Mouse (Mus musculus): ENCODE measurements around the gene 1700037H04Rik. TPM values are rescaled to one million over a fixed set of nuclear protein-coding genes. Genes with fewer than 3 reads are reported as not detected.
A peak's percentile ranks its signal among the peaks of the same experiment; 100 is the strongest.

The 1700037H04Rik gene
- 135 and 147 TPM in 2 replicates for polyA plus RNA-seq (2015; fragmentation: Nextera tagmentation; extraction: Ambion mirVana)

DNA sequence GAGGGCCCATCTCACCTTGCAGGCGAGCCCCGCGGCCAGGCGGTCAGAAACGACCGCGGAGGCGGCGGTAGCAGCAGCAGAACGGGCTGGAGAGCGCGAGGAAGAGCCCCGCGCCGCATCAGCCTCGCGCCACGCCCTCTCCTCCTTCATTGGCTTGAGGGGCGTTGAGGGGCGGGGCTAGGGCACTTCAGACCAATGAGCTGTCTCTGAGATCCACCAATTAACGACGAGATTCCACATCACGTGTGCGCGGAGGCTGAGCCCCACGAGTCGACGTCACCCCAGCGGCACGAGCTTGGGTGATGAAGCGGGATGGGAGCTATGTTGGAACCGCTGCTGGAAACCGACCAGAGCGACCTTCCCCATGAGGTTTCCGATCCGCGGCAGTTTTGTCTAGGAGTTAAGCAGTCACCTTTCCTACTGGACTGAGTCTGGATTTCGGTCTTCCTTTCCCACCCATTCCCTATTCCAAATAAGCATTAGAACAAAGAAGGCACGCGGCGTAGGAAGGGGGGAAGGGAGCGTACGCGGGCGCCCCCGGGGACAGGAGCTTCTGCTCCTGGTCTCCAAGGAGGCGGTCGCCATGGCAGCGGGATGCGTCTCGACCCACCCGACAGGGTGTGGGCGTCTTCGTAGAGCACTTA, at the start of gene 1700037H04Rik:
Gene 1700037H04Rik (minus strand): TSS at position 144 of the 644 bp plus-strand sequence.
- peaks cover 50% of the 10 kb centered on the region for H3K4me1 ChIP-seq (replicated peaks)
- peak within 1 kb of the TSS; percentile 81 for H3K4me3 ChIP-seq (replicated peaks)
- peaks cover 12% of the 10 kb centered on the region for H3K27me3 ChIP-seq
- H3K9me3 ChIP-seq (replicated peaks): no peaks in the 10 kb centered on the region
- under 1% methylated on average over 54 of the region's 54 CpGs for WGBS (ENCODE audit: insufficient replicate concordance)
- H3K36me3 ChIP-seq (replicated peaks): peaks cover 20% of the 10 kb centered on the region
- ATAC-seq (ENCODE audit: insufficient read depth): peak; percentile 93
- peak within 1 kb of the TSS; percentile 96 for H3K4me2 ChIP-seq
- H3K9ac ChIP-seq: peak within 1 kb of the TSS; percentile 94
- peak within 1 kb of the TSS; percentile 96 for H3K27ac ChIP-seq (replicated peaks)

DNA sequence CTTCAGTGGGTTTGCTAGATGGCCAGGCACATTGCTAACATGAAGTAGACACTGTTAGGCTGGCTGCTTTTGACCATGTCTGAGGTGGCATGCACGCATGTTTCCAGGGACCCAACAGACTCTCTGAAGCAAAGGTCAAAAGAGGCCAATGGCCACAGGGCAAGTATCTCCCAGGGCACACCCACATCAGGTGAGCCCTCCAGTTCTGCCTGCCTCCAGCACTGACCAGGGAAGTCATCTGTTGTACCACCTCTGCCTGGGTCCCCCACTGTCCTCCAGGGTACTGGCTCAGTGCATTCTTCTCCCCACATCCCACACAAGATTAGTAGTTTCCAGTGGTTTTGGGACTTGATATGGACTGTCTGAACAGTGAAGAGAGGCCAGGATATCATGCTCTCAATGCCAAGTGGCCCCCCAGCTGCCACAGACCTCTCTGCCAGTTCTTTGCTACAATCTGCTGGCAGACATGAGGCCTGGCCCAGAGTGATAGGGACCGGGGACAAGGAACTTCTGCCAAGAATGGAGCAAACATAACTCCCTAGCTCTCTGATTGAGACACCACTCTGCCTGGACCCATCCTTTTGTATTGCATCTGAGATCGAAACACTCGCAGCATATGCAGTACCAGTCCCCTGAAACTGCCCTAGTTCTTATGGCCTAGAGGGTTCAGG, 49.4 kb upstream of the 1700037H04Rik start:
- Histone ChIP-seq H3K27ac (replicated peaks) (peak overlapping the region; percentile 93), H3K9me3 (replicated peaks) (no peaks in the 10 kb centered on the region), H3K27me3 (no peaks in the 10 kb centered on the region), H3K4me3 (replicated peaks) (peak overlapping the region; percentile 71), H3K9ac (peak overlapping the region; percentile 79), H3K36me3 (replicated peaks) (peaks cover 16% of the 10 kb centered on the region), H3K4me1 (replicated peaks) (peaks cover 92% of the 10 kb centered on the region), H3K4me2 (peak overlapping the region; percentile 87)
- 55% methylated on average over 4 of the region's 4 CpGs for WGBS (ENCODE audit: insufficient replicate concordance)
- ATAC-seq (ENCODE audit: insufficient read depth): peak; percentile 3; the same call in 1 of the 2 replicates

DNA sequence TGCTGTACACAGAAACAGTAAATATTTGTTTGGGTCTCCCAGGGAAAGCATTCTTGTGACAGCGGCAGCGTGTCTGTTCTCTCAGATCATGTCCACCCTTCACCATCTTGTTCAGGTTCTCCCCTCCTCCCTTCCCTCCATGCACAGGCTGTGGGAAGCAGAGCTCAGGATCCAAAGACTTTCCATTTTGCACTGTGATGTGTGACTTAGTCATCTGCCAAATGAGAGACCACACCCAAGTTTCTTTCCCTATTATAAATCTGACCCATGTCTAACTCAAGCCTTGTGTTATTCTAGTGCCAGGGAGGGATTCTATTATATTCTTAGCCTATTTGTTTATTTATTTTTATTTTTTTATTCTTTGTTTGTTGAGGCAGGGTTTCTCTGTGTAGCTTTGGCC, 48.5 kb upstream of the 1700037H04Rik start:
- H3K4me3 ChIP-seq (replicated peaks): no peak overlapping the region
- H3K36me3 ChIP-seq (replicated peaks): peaks cover 11% of the 10 kb centered on the region
- 86% methylated on average over 2 of the region's 2 CpGs for WGBS (ENCODE audit: insufficient replicate concordance)
- H3K9me3 ChIP-seq (replicated peaks): no peaks in the 10 kb centered on the region
- H3K4me2 ChIP-seq: no peak overlapping the region
- ATAC-seq (ENCODE audit: insufficient read depth): no peak
- no peak overlapping the region for H3K9ac ChIP-seq
- H3K27me3 ChIP-seq: no peaks in the 10 kb centered on the region
- H3K4me1 ChIP-seq (replicated peaks): peaks cover 92% of the 10 kb centered on the region
- peak overlapping the region; percentile 93 for H3K27ac ChIP-seq (replicated peaks)

DNA sequence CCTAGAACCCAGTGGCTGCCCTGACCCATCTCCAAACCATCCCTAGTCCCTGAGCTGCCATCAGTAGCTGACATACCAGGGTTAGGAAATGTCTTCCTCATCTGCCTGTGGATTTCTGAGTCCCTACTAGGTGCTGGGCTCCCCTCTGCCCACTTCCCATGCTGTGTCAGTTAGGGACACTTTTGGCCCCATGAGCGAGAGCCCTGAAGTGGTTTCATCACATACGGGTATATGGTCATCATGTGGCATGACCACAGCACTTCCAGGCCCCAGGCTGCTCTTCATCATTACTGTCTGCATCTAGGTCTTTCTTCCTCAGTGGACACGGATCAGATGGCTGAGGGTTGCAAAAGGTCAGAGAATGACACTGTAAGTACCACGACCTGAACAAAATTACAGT, 46.9 kb upstream of the 1700037H04Rik start, which contains the start of gene Ap5s1:
Gene Ap5s1 (plus strand): TSS at position 301 of the 400 bp plus-strand sequence.
- peak within 1 kb of the TSS; percentile 54 for H3K4me2 ChIP-seq
- H3K9ac ChIP-seq: peak within 1 kb of the TSS; percentile 49
- no peaks in the 10 kb centered on the region for H3K9me3 ChIP-seq (replicated peaks)
- peaks cover 88% of the 10 kb centered on the region for H3K4me1 ChIP-seq (replicated peaks)
- H3K36me3 ChIP-seq (replicated peaks): peaks cover 14% of the 10 kb centered on the region; the same call in 1 of the 2 replicates
- H3K27ac ChIP-seq (replicated peaks): peak within 1 kb of the TSS; percentile 98
- WGBS (ENCODE audit: insufficient replicate concordance): 69% methylated on average over 4 of the region's 4 CpGs
- H3K27me3 ChIP-seq: no peaks in the 10 kb centered on the region
- ATAC-seq (ENCODE audit: insufficient read depth): no peak
- 0 out of 2 replicates have a peak within 1 kb of the TSS, but pooled peaks have one; percentile 4 for H3K4me3 ChIP-seq (replicated peaks)

DNA sequence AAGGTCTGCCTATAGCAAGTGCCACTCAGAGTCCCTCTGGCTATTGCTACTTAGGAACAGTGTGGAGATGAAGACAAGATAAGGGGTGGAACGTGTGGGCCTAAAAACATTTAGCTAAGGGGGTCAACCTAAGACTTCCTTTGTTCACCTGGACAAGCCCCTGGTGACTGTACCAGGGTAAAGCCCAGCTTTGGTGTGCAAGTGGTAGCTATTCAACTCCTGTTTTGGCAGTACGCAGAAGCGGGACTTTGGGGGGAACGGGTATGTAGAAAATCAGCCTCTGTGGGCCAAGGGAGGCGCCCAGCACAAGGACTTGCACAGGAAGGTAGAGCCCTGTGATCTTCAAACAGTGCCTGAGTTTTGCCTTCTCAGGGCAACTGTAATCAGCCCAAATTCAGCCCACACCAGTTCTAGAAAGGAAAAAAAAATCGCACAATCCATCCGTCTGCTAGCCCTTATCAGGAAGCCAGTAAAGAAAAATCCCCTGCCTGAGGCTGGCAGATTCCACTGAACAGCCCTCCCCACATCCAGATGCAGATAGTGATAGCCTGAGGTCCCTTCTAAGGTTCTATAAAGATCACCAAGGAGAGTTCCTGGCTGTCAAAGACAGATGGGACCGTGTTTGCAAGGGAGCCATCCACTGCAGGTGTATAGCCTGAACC, 45.8 kb upstream of the 1700037H04Rik start:
- peak overlapping the region; percentile 49 for H3K9ac ChIP-seq
- WGBS (ENCODE audit: insufficient replicate concordance): 19% methylated on average over 8 of the region's 8 CpGs
- H3K9me3 ChIP-seq (replicated peaks): no peaks in the 10 kb centered on the region
- H3K4me2 ChIP-seq: peak overlapping the region; percentile 54
- peak; percentile 71 for ATAC-seq (ENCODE audit: insufficient read depth)
- H3K4me1 ChIP-seq (replicated peaks): peaks cover 84% of the 10 kb centered on the region
- peak overlapping the region; percentile 7; the same call in 1 of the 2 replicates for H3K4me3 ChIP-seq (replicated peaks)
- peak overlapping the region; percentile 98 for H3K27ac ChIP-seq (replicated peaks)
- H3K27me3 ChIP-seq: no peaks in the 10 kb centered on the region
- H3K36me3 ChIP-seq (replicated peaks): peaks cover 26% of the 10 kb centered on the region

DNA sequence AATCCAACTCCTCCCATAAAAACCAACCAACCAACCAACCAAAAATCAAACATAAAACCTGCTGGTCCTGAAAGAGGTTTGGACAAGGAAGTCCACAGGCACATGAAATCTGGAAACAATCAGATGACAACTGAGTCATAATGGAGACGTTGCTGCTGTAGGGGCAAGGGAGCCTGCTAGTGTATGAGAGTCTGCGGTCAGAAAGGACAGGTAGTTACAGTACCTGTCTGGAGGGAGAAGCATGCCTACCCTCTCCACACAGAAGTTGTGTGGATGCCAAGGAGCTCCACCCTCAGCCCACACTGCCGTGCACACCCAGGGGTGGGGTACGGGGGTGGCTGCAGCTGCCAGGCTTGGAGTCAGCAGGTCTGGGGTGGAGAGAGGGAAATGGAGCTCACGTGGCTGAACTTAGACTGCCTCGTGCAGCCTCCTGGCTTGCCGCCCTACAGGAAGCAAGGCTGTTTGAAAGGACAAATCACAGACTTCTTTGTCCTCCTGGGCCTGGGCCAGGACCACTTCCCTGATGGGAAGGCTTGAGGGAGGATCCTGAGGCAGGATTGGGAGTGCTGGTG, 44.6 kb upstream of the 1700037H04Rik start:
- WGBS (ENCODE audit: insufficient replicate concordance): 28% methylated on average over 7 of the region's 7 CpGs
- peak; percentile 41 for ATAC-seq (ENCODE audit: insufficient read depth)
- Histone ChIP-seq H3K4me1 (replicated peaks) (peaks cover 79% of the 10 kb centered on the region), H3K4me2 (peak overlapping the region; percentile 54), H3K4me3 (replicated peaks) (no peak overlapping the region), H3K27ac (replicated peaks) (peak overlapping the region; percentile 98), H3K27me3 (no peaks in the 10 kb centered on the region), H3K9ac (peak overlapping the region; percentile 49), H3K9me3 (replicated peaks) (no peaks in the 10 kb centered on the region), H3K36me3 (replicated peaks) (peaks cover 36% of the 10 kb centered on the region)

DNA sequence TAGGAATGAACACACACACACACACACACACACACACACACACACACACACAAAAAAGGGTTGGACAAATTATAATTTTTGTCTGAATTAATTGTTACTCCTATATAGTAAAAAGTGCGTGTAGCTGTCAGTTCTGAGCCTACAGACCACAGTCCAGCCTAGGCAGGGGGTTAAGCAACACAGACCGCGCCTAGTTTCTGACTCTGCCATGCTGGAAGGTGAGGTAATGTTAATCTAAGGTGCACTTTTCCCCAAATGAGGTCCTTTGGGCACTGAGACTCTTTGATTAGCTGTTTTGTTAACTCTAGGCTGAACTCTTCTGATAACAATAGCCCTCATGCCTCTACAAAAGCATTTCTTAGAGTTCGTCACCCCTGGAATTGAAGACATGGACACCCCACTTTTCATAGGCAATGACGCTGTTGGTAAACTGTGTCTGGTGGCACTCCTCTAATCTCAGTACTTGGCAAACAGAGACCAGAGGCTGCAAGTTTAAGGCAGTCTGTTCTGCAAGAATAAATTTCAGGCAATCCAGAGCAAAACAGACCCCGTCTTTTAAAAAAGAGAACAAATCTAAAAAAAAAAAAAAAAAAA, 44.0 kb upstream of the 1700037H04Rik start:
- H3K9me3 ChIP-seq (replicated peaks): no peaks in the 10 kb centered on the region
- H3K27ac ChIP-seq (replicated peaks): peak overlapping the region; percentile 98
- H3K27me3 ChIP-seq: no peaks in the 10 kb centered on the region
- 0 out of 2 replicates have a peak overlapping the region, but pooled peaks have one; percentile 6 for H3K9ac ChIP-seq
- H3K4me2 ChIP-seq: peak overlapping the region; percentile 54; the same call in 1 of the 2 replicates
- no peak overlapping the region for H3K4me3 ChIP-seq (replicated peaks)
- H3K36me3 ChIP-seq (replicated peaks): peaks cover 42% of the 10 kb centered on the region
- H3K4me1 ChIP-seq (replicated peaks): peaks cover 73% of the 10 kb centered on the region
- ATAC-seq (ENCODE audit: insufficient read depth): no peak
- WGBS (ENCODE audit: insufficient replicate concordance): 67% methylated on average over 6 of the region's 6 CpGs

DNA sequence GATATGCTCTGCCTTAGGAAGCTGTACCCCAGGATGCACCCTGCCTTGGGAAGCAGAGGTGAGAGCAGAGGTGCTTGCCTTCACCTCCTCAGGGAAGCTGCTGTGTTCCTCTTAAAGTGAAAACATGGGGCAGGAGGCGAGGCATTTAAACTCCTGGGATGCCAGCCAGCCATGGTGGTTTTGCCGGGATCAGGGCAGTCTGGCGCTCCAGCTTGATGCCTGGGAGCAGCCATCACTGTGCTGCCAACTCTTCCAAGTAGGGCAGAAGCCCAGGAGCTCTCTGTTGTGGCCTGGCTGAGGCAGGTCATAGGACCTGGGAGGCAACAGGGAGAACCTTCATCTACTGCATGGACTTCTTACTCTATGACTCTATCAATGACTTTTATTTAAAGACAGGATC, 41.4 kb upstream of the 1700037H04Rik start:
- Histone ChIP-seq H3K4me1 (replicated peaks) (peaks cover 58% of the 10 kb centered on the region), H3K36me3 (replicated peaks) (peaks cover 69% of the 10 kb centered on the region), H3K4me2 (no peak overlapping the region), H3K4me3 (replicated peaks) (no peak overlapping the region), H3K27ac (replicated peaks) (no peak overlapping the region), H3K27me3 (no peaks in the 10 kb centered on the region), H3K9ac (no peak overlapping the region), H3K9me3 (replicated peaks) (no peaks in the 10 kb centered on the region)
- ATAC-seq (ENCODE audit: insufficient read depth): no peak
- WGBS (ENCODE audit: insufficient replicate concordance): 91% methylated on average over 3 of the region's 3 CpGs

DNA sequence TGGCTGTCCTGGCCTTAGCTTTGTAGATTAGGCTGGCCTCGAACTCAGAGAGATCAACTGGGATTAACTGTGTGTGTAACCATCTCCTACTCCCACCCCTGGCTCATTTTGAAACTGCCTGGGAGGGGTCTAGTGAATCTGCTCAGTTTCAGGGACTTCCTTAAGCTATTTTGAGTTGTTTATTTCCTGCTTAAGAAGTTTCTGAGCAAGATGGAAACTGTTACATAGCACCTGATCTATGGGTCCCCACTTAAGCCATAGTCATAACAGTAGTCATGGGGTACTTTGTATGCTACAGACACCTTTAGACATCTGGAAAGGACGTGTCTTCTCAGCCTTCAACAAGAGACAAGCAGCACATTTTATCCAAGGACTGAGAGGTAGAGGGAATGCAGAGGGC, 40.8 kb upstream of the 1700037H04Rik start:
- 0 out of 2 replicates have a peak overlapping the region, but pooled peaks have one; percentile 1 for H3K27ac ChIP-seq (replicated peaks)
- 79% methylated on average over 2 of the region's 2 CpGs for WGBS (ENCODE audit: insufficient replicate concordance)
- no peak overlapping the region for H3K4me3 ChIP-seq (replicated peaks)
- no peak overlapping the region for H3K4me2 ChIP-seq
- ATAC-seq (ENCODE audit: insufficient read depth): no peak
- peaks cover 74% of the 10 kb centered on the region for H3K36me3 ChIP-seq (replicated peaks)
- H3K4me1 ChIP-seq (replicated peaks): peaks cover 52% of the 10 kb centered on the region
- H3K9me3 ChIP-seq (replicated peaks): no peaks in the 10 kb centered on the region
- no peak overlapping the region for H3K9ac ChIP-seq
- no peaks in the 10 kb centered on the region for H3K27me3 ChIP-seq

DNA sequence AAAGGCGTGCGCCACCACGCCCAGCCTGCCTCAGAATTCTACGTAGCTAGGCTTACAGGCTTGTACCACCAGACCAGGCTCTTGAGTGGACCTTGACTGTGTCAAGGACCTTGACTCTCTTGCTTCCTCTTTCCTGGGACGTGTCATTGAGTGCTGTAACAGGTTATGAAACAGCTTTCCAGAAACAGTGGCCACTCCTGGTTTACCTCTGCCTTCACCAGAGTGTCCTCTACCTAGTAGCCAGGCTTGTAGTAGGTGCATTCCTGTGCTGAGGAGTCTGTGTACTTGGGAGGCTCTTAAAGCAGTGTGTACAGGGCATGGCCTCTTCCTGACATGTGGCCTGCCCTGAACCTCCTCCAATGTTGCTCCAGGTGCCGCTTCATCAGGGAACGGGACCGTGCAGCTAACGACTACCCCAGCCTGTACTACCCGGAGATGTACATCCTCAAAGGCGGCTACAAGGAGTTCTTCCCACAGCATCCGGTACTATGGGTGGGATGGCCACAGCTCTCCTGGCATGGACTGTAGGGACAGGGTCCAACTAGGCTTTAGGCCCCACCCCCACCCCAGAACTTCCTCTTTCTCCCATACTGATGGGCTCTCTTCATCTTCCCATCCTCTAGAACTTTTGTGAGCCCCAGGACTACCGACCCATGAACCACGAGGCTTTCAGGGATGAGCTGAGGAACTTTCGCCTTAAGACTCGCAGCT, 36.9 kb upstream of the 1700037H04Rik start:
- H3K4me2 ChIP-seq: no peak overlapping the region
- peaks cover 99% of the 10 kb centered on the region for H3K36me3 ChIP-seq (replicated peaks)
- H3K9ac ChIP-seq: no peak overlapping the region
- whole genome bisulfite sequencing (ENCODE audit: insufficient replicate concordance): 79% methylated on average over 16 of the region's 16 CpGs
- H3K4me1 ChIP-seq (replicated peaks): peaks cover 43% of the 10 kb centered on the region
- no peaks in the 10 kb centered on the region for H3K27me3 ChIP-seq
- H3K9me3 ChIP-seq (replicated peaks): no peaks in the 10 kb centered on the region
- ATAC-seq (ENCODE audit: insufficient read depth): no peak
- H3K4me3 ChIP-seq (replicated peaks): no peak overlapping the region
- peak overlapping the region; percentile 33; the same call in 1 of the 2 replicates for H3K27ac ChIP-seq (replicated peaks)
